Mouse (Mus musculus) hematopoietic multipotent progenitor cell, adult 10-12 weeks (in vitro differentiated cells): ENCODE data around the gene Hist1h2ag. TPM values are rescaled to one million over a fixed set of nuclear protein-coding genes. Genes with fewer than 3 reads are reported as not detected.

Source experiments
- polyA plus RNA-seq: library from polyadenylated mRNA; stranded (reverse); fragments of >175 nt; gene quantifications from 2 replicates; pipeline ENCODE4 v1.2.3, GENCODE M21; 2012; ENCODE audit warnings: low replicate concordance

The Hist1h2ag gene
- 5.8 and 8.8 TPM in 2 replicates for polyA plus RNA-seq

GRCm38 (mm10) chr13:22042568-22043502 lies at the start of gene Hist1h2ag, which contains the start of gene Hist1h2bj:
Gene Hist1h2ag (minus strand): TSS chr13:22042944.
Gene Hist1h2bj (plus strand): TSS chr13:22043214.

GRCm38 (mm10) chr13:22084140-22084539 lies 41.4 kb upstream of the Hist1h2ag start, which contains the start of gene Vmn1r188:
Gene Vmn1r188 (plus strand): TSS chr13:22084440.

GRCm38 (mm10) chr13:22041142-22041536 lies 1.6 kb downstream of the Hist1h2ag start, which contains the start of gene Hist1h4i:
Gene Hist1h4i (minus strand): TSS chr13:22041362.

GRCm38 (mm10) chr13:22035267-22036148 lies 7.2 kb downstream of the Hist1h2ag start, which contains the start of the genes Hist1h2ah and Hist1h2bk:
Gene Hist1h2ah (minus strand): TSS chr13:22035568.
Gene Hist1h2bk (plus strand): TSS chr13:22035870.

GRCm38 (mm10) chr13:22009642-22010041 lies 33.1 kb downstream of the Hist1h2ag start, which contains the start of gene Prss16:
Gene Prss16 (minus strand): TSS chr13:22009742.

Other genes starting within 250 kb of the Hist1h2ag start
- gene Hist1h2bq, start 232.7 kb downstream of the Hist1h2ag start, polyA plus RNA-seq = 5.8 and 8.5 TPM in 2 replicates
- 1,820 and 2,295 TPM in 2 replicates for gene Hist1h2ao, start 232.5 kb downstream of the Hist1h2ag start, polyA plus RNA-seq
- gene Hist1h4m, start 231.2 kb downstream of the Hist1h2ag start, polyA plus RNA-seq = 19.5 and 44.0 TPM in 2 replicates
- gene Hist1h4n, start 210.7 kb downstream of the Hist1h2ag start, polyA plus RNA-seq = 19.6 and 28.2 TPM in 2 replicates
- 1,183 and 6,694 TPM in 2 replicates for gene Hist1h2ap, start 209.4 kb downstream of the Hist1h2ag start, polyA plus RNA-seq
- gene Hist1h2br, start 209.2 kb downstream of the Hist1h2ag start, polyA plus RNA-seq = 5.3 and 9.4 TPM in 2 replicates
- gene Zfp184, start 97.8 kb downstream of the Hist1h2ag start, polyA plus RNA-seq = 0.08 and 0.25 TPM in 2 replicates
- gene Pom121l2, start 61.8 kb downstream of the Hist1h2ag start, polyA plus RNA-seq = not detected in 2 replicates
- gene Prss16, start 33.2 kb downstream of the Hist1h2ag start, polyA plus RNA-seq = 0.55 and 1.3 TPM in 2 replicates
- gene Hist1h2ah, start 7.4 kb downstream of the Hist1h2ag start, polyA plus RNA-seq = 0.54 and 2.4 TPM in 2 replicates
- 2.3 and 6.0 TPM in 2 replicates for gene Hist1h2bk, start 7.1 kb downstream of the Hist1h2ag start, polyA plus RNA-seq
- gene Hist1h4i, start 1.6 kb downstream of the Hist1h2ag start, polyA plus RNA-seq = 17.4 and 21.6 TPM in 2 replicates
- gene Hist1h2bj, start 270 bp upstream of the Hist1h2ag start, polyA plus RNA-seq = 4.1 and 4.8 TPM in 2 replicates
- gene Vmn1r188, start 41.5 kb upstream of the Hist1h2ag start, polyA plus RNA-seq = not detected in 2 replicates
- not detected in 2 replicates for gene Vmn1r189, start 62.9 kb upstream of the Hist1h2ag start, polyA plus RNA-seq
- gene Vmn1r191, start 141.0 kb upstream of the Hist1h2ag start, polyA plus RNA-seq = not detected in 2 replicates
- not detected in 2 replicates for gene Vmn1r192, start 148.2 kb upstream of the Hist1h2ag start, polyA plus RNA-seq
- not detected in 2 replicates for gene Vmn1r193, start 180.2 kb upstream of the Hist1h2ag start, polyA plus RNA-seq
- not detected in 2 replicates for gene Vmn1r194, start 201.3 kb upstream of the Hist1h2ag start, polyA plus RNA-seq
- gene Vmn1r195, start 227.6 kb upstream of the Hist1h2ag start, polyA plus RNA-seq = not detected in 2 replicates
- not detected in 2 replicates for gene Vmn1r196, start 247.0 kb upstream of the Hist1h2ag start, polyA plus RNA-seq